Mouse (Mus musculus) erythroid progenitor cell, adult 5-6 weeks (primary cell): Measurements from ENCODE around the gene Timm8a2. TPM values are rescaled to one million over a fixed set of nuclear protein-coding genes. Genes with fewer than 3 reads are reported as not detected.

Experiments used
- ATAC-seq: replicated peaks from 2 replicates; pipeline ENCODE4 v1.8.0; 2016; ENCODE audit warnings: moderate number of reproducible peaks, mild to moderate bottlenecking, moderate TSS enrichment, inconsistent platforms; ENCODE audit not compliant: poor library complexity, low FRiP score, severe bottlenecking
- total RNA-seq, 2 experiments: library from RNA; stranded (forward) in 1 of 2; stranded (reverse) in 1 of 2; fragments of 150-400 nt in 1 of 2; fragments of 186-747, 209-891 nt in 1 of 2; gene quantifications; 2 replicates each; pipeline versions ENCODE4 v1.2.3 to v1.2.4; 2015 to 2017; ENCODE audit warnings: low replicate concordance in 2 of 2

The Timm8a2 gene
- total RNA-seq (2015; ENCODE audit: low replicate concordance) (not detected in 2 replicates), total RNA-seq (2017; ENCODE audit: low replicate concordance) (not detected in 2 replicates)

DNA sequence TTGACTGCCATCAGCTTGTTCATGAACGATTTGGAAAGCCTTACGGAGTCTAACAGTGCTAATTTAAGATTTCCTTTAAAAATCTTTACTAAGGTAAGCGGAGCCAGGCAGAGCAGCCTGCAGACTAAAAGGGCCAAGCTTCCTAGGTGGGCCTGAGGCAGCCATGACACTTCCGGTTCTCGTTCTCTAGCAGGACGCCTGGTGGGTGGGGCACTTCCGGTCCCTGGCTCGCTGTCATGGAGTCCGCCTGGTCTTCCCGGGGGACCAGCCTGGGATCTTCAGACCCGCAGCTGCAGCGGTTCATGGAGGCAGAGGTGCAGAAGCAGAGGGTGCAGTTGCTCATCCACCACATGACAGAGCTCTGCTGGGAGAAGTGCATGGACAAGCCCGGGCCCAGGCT lies at the start of gene Timm8a2:
Timm8a2 (plus strand) TSS at position 224 of the 400 bp plus-strand sequence.
- no peak for ATAC-seq

DNA sequence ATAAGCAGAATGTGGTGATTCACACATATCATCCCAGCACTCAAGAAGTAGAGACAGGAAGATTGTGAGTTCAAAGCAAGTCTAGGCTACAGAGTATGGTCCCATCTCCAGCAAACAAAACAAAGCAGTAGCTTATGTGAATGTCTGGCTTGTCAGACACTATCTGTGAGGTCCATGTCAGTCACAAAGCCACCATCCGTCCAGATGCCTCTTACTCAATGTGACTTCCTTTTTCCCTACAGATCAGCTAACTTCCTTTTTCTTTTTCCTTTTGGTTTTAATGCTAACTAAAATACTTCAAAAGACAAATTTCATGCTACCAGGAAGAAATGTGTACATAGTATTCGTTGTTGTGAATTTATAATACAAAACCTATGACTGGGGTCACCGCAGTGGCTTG lies 49.0 kb upstream of the Timm8a2 start:
- no peak for ATAC-seq

DNA sequence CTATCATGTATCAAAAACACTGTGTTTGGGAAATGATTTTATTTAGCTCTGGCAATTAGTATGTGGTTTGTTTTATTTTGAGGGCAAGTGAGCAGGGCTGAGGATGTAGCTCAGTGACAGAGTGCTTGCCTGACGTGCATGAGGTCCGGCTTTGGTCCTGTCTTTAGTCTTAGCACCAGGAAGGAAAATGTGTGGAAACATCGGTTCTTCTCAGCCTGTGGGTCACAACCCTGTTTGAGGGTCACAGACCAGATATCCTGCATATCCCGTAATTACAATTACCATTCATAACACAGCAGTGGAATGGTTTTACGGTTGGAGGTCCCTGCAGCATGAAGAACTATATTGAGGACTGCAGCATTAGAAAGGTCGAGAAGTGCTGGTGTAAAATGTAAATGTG lies 48.4 kb upstream of the Timm8a2 start:
- ATAC-seq, result no peak

DNA sequence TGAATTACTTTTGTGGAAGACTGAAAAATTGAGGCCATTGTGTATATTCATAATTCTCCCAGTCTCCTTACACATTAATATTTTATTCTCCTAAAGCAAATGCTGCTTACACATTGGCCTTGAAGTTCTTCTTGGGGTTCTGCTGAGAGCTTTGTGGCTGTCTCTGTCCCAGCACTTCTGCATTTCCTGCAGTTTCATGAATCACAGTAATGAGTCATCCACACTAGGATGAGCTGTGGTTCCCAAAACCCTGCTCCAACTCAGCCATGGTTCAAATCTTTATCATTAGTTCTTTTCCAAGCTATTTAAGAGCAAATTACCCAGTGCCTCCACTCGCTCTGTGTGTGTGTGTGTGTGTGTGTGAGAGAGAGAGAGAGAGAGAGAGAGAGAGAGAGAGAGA lies 47.2 kb upstream of the Timm8a2 start:
- ATAC-seq, result no peak

DNA sequence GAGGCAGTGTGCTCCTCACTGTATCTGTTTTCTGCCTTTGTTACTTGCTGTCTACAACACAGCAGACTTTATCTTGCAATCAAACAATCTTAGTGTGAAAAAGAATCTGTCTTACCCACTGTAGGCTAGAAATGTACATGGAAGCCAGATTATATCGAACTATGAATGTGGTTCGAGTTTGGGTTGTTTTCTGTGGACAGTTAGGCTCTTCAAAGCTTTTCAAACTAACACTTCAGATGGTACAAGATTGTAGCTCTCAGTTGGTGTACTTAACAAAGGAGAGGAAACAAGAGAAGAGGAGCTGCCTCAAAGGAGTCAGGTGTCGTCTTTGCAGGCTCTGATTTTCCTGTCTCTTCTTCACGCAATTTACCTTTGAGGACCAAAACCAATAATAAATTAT lies 46.8 kb upstream of the Timm8a2 start:
- no peak for ATAC-seq

DNA sequence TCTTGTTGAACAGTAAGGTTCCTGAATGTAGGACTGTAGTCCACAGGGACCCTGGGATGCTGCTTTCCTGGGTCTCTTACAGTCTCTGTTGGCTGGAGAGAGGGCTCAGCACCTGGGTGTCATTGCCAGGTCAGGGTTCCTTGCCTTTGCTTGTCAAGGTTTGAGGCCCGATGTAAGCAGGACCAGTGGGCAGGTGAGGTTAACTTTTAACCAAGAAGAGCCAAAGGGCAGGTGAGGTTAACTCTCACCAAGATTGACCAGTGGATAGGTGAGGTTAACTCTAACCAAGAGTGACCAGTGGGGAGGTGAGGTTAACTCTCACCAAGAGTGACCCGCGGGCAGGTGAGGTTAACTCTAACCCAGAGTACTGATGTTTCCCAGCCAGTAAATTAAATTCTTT lies 45.1 kb upstream of the Timm8a2 start:
- no peak for ATAC-seq

DNA sequence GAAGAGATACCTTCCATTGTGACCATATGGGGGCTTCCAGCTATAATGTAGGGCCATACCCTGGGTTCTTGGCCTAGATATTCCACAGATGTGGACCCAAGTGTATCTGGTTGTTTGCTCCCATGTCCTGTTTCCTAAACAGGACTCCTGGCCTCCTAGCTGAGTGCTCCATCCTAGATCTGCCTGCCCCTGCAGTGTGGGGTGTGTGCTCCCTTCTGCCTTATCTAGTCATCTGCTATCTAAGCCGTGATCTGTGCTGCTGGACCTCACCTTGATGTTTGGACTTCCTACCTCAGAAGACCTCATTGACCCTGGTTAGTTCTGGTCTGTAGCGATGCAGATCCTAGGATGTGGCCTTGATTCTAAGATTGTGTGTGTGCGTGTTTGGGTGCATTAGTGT lies 44.6 kb upstream of the Timm8a2 start:
- ATAC-seq, result no peak

DNA sequence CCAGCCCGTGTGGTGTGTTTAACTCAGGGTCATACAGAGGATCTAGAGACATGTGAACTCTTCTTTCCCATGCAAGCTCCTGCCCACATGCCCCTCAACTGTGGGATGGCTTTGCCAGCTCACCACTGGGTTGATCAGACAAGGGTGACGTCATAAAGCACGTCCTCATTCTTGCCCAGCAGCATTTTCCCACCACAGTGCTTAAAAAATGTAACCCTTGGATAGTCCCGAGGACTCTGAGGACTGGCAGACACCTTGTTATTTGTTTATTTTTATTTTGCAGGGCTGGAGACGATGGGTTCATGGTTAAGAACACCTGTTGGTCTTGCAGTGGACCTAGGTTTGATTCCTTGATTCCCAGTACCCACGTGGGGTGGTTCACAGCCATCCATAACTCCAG lies 43.6 kb upstream of the Timm8a2 start:
- ATAC-seq, result no peak

DNA sequence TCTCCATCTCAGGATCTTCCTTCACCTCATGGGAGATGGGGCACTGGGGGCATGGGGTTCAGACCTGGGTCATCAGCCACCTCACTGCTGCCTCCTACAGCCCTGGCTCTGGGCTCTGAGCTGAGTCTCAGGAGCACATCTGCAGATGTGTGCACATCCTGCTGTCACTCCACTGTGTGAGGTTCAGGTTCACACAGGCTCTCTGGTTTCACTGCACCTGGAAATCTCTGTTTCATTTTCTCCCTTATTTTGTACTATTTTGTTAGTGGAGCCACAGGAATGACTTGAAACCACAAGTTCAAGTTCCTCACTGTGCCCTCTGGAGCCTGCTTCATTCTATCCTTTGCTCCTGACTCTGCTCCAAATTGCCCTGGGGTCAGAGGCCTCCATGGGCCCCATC lies 42.6 kb upstream of the Timm8a2 start:
- ATAC-seq, result no peak

DNA sequence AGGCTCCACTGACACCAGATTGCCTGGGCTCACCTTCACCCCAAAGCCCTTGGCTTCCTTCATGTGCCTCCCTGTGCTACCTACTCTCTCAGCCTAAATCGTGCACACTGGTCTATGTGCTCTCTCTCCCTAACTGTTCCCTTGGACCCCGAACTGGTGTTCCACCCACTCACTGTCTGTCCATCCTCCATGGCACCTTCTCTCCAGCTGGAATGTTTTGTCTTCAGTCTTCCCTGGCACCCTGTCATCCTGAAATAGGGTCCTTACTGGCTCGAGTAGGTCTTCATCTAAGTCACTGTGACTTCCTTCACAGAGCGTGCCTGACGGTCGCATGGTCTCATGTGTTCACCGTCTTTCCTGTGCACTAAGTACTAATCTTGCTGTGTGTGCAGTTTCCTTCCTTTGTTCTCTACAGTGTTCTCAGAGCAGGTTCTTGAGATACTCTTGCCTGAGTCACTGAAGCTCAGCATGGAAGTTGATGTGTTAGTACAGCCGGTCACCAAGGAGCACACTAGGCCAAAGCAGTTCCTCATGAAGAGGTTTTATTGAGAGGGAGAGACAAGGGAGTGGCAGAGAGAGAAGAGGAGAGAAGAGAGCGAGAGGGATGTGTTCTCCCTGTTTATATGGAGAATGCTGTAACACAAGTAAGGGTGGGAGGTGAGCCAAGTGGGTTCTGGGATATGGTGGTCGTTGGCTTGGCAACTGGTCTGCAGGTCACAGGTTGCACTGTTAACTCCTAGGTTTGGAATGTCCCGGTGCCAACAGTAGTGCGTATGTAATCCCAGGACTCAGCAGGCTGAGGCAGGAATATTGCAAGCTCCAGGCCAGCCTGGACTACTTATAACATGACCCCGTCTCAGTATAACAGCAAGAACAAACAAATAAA lies 41.8 kb upstream of the Timm8a2 start:
- no peak for ATAC-seq

DNA sequence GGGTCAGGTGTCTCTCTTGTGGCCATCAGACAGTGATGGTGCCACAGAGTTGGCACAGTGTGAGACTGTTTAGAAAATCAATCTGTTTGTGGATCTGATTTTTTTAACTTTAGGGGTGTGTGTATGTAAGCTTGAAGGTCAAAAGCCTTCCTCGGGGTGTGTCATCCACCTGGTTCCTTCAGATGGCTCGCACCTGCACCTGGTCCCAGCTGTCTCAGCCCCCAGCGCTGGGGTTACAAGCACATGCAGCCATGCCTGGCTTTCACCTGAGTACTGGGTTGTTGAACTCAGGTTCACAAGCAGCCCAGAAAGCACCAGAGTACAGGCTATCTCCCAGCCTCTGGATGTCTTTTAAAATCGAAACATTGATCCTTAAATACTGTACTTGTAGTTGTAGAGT lies 40.9 kb upstream of the Timm8a2 start:
- no peak for ATAC-seq

DNA sequence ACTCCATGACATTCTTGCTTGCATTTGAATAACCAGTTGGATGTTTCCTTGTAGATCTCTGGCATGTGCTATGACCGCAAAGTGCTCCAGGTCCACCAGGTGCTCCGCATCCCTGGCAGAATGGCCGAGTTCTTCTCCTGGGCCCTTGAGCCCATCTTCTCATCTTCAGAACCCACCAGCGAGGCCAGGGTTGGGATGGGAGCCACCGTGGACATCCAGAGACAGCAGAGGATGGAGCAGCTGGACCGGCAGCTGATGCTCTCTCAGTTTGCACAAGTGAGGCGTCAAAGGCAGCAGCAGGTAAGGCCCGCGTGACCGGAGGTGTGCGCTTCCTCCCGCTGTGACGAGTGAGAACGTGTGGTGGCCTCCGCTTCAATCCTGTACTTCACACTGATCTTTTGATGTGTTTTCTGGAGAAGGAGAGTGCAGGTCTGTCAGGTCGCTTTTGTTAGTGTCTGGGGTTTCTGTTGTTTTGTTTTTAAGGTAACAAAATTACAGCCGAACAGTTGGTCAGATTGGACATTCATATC lies 40.2 kb upstream of the Timm8a2 start:
- ATAC-seq, result no peak

DNA sequence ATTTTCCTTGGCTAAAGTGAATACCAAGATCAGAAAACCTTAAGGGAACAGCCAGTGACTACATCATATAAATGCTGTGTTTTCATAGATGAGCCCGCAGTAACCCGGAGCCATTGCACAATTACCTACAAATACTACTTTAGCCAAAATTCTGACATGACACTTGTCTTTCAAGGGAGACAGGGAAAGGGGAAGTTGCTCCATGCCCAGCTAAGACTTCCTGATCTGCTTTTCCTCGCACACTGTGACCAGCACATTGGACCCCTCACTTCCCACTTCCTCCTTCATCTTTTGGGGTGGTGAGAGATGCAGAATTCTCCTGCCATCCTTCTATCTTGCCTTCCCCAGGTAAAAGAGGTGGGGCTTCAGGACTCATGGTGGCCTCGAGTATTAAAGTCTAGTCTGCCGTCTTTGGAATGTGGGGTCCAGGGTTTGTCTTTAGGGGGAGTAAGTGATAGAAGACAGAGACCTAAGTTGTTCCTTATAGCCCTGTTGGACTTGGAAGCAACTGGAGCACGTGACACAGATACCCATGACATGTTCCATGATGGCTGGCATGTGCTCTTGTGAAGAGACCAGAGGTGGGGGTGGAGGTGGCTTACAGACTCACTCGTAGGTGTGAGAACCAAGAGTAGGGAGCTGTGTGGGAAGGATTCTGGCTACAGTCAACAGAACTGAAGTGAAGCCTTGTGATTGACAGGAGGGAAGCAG lies 39.5 kb upstream of the Timm8a2 start:
- no peak for ATAC-seq

DNA sequence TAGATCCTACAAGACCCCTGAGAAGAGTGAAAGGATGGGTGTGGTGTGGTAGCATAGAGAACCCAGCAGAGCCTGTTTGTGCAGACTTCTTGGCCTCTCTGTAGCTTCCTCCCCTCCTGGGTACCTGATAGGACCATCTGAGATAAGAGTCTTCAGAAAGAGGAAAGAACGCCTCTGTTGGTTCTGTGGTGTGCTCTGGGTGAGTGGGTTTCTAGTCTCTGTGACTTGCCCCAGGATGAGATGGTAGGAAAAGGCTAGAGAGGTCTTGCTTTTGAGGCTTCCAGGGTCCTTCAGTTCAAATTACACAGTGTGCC lies 39.0 kb upstream of the Timm8a2 start:
- no peak for ATAC-seq

DNA sequence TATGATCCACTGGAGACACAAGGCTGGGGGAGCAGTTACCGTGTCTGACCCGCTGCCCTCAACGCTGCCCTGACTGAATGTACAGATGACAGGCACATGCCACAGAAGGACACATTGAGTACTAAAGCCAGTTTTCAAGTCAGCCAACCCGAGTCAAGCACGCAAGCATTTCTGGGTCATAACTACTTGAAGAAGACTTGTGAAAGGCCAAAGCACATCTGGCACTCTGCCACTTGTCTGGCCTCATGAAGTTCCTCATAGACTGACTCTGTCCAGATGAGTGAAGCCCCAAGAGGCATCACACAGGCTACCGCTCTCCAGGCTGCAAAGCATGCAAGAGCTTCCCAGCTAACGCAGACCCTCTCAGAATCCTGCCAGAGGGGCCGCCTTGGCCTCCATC lies 37.7 kb upstream of the Timm8a2 start:
- no peak for ATAC-seq

DNA sequence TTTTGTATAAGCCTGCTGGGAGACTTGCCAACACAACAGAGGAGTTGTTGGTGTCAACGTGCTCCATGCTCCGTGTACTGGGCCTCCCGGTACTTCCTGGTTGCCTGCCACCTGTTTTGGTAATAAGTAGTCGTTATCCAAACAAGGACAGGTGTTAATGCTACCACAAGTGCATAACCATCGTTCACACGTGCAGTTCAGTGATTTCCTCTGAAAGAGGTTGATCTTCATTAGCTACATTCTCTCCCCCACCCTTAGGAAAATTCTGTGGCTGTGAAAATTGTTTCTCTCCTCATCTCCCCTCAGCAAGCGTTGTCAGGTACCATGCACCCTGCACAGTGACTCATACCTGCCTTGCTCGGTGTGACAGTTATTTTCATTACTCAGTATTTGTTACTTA lies 35.0 kb upstream of the Timm8a2 start:
- ATAC-seq, result no peak

DNA sequence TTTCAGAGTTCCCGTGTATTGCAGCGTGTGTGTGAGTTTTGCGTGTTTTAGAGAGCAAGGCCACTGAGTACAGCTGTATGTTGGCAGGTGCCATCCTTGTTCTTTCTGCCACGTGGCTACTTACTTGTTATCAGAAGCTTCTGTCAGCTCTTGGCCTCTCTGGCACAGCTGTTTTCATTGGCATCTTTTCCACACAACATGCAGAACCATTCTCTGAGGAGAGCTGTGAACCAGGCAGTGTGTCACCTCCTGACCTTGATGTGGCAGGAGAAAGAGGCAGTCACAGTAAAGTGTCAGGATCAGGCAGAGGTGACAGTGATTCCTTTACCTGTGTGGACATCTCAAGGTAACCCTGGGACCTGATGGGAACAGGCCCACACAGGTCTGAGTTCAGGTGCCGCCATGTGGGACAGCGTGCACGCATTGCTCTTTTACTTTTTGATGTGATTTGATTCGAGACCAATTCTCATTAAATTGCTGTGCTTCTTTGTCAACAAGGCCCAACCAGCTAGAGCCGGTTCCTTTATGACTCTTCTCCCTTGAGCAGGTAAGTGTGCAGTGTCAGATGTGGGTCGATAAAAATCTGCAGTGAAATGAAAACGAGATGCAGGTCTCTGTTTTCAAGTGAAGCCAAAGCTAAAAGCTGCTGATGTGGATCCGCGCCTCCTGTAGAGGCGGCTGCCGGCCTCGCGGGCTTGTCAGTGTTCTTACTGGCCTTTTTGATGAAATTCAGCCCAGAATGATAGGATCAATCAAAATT lies 33.9 kb upstream of the Timm8a2 start:
- ATAC-seq, result no peak

DNA sequence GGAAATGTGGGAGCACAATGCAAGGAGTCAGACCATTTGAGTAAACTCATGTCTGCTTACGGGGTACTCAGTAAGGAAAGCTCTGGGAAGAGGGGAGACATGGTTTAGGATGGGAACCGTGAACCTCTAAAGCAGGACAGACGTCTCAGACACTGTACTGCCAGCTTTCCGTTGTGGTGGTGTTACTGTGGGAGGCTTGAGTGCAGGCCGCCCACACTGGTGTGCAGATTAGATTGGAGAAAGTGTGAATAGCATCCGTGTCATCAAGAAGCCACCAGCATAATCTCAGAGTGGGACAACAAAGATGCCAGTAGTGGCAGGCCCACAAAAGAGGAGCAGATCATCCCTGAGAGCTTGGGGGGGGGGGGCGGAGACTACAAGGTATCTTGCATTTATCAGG lies 32.2 kb upstream of the Timm8a2 start:
- no peak for ATAC-seq

DNA sequence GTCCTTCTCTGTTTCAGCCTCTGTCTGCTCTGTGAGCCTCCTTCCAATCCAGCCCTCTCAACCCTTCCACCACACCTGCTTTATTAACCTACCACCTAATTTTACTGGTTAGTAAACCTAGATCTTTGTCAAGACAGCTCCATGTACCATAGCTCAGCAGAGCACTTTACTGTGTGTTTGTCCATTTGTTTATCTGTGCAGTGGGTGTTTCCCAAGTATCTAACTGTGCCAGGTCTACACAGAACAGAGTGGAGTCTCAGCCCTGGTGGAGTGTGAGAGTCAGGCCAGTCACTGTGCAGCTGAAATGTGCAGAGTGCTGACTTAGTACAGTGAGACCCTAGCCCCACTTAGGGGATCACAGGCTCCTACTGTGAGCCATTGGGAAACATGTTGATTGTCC lies 30.7 kb upstream of the Timm8a2 start:
- ATAC-seq, result no peak

DNA sequence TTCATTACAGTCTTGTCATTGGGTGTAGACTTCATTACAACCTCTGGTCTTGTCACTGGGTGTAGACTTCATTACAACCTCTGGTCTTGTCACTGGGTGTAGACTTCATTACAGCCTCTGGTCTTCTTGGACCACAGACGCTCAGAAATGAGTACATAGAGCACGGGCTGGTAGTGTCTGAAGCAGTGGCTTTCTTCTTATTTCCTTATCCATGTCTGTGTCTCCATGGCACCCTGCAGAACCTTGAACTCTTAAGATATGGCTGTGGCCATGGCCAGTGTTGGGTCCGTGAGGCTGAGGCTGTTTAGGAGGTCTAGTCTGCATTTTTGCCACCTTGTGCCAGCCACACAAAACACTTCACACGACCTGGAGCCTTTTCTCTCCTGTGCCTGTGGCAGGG lies 26.2 kb upstream of the Timm8a2 start:
- ATAC-seq, result no peak

DNA sequence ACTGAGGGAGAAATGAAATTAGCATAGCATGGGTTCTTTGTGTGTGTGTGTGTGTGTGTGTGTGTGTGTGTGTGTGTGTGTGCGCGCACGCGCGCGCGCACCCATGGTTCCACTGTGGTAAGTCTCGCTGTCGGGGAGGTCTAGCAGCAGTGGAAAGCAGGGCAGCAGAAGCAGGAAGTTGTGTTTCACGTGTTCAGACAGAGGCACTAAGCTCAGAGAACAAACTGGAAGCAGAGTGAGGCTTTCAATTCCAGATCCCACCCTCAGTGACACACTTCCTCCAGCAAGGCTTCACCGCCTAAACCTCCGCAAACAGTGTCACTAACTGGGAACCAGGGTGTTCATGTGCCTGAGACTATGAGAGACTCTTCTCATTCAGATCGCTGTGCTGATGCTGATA lies 25.0 kb upstream of the Timm8a2 start:
- ATAC-seq, result no peak
